Mouse (Mus musculus): ENCODE results near the gene Sox5.

Gene Sox5

DNA sequence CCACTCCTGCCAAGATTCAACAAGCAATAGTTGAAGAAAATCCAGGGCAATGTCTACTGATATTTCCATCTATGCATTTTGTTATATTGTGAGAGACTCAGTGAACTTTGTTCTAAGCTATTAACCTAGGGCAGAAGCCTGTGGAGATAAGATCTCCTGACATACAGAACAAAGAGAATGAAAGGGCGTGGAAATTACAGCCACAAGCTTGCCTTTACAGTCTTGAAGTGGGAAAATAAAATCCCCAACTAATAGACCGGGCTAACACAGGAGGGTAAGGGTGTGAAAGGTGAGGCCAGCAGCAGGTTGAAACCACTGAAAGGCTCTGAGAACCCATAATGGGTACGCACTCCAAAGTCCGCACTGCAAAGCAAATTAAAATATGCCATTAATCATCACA is 449.8 kb downstream of the Sox5 start:
- in situ Hi-C loops (cut with MboI; ENCODE audit: low pct_unique_long_range_greater_than_20kb in 1 of 2, low sequenced_read_pairs in 2 of 2, unreplicated experiment in 1 of 2) = no loop called here

DNA sequence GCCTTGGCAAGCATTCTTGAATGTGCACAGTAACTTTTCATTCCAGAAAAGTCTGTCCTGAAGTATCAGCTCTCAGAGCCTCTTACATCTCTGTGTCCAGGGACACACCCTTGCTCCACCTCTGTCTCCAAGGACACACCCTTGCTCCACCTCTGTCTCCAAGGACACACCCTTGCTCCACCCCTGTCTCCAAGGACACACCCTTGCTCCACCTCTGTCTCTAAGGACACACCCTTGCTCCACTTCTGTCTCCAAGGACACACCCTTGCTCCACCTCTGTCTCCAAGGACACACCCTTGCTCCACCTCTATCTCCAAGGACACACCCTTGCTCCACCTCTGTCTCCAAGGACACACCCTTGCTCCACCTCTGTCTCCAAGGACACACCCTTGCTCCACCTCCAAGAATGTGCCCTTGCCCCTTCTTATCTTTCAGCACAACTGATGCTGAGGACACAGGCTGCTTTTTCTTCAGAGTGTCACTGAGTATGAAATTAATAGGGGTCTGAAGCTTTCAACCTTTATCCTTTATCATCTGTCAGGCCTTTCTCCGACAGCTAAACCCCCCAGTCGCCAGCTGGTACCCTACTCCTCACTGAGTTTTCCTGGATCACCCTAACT is 452.4 kb downstream of the Sox5 start:
- in situ Hi-C loops (cut with MboI; ENCODE audit: low pct_unique_long_range_greater_than_20kb in 1 of 2, low sequenced_read_pairs in 2 of 2, unreplicated experiment in 1 of 2) = no loop called here

DNA sequence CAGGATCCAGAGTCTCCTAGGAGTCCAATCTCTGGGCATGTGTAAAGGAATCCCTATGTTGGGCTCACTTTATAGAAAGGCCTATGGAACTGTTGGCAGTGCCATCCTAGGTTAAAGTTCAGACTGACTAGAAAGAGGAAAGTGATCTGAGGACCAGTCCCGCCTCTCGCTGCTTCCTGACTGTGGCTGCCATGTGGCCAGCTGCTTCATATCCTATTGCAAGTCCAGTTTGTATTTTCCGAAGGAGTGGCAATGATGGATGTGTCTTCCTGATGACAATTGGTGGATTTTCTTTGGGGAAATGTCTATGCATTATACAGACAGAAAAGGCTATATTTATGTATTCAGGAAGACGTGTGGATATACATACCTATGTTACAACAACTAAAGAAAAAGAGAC is 453.0 kb downstream of the Sox5 start:
- in situ Hi-C loops (cut with MboI; ENCODE audit: low pct_unique_long_range_greater_than_20kb in 1 of 2, low sequenced_read_pairs in 2 of 2, unreplicated experiment in 1 of 2) = no loop called here

DNA sequence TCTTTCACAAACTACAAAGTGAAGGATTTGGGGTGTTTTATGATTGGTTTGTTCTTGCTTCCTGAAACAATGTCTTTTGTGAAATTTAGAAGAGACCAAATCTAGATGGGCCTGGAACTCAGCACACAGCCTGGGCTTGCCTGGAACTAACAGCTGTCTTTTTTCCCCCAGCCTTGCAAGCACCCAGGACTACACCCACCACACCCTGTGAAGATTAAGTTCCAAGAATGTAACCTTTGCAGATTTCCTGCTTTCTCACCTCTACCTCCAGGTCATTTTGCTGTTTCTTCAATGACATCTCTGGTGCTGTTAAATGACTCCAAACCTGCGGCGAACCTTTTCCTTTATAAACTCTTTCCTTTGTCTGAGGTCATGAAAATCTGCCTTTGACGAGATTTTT is 455.0 kb downstream of the Sox5 start:
- in situ Hi-C loops (cut with MboI; ENCODE audit: low pct_unique_long_range_greater_than_20kb in 1 of 2, low sequenced_read_pairs in 2 of 2, unreplicated experiment in 1 of 2) = no loop called here

DNA sequence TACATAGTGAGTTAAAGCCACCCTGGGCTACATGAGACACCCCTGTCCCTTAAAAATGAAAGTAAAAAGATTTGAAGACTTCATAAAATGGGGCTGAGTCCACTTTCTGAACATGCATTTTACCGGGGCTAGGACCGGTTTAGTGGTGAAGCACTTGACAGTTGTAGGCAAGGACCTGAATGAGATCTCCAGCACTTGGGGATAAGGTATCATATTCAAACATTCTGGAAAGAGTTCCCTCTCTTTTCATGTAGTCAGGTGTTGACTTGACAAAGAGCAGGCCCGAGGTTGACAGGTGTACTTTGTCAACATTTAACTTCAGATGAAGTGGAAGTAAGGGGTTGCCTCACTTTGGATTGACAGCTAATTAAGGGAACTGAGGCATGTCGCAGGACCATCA is 458.4 kb downstream of the Sox5 start:
- in situ Hi-C loops (cut with MboI; ENCODE audit: low pct_unique_long_range_greater_than_20kb in 1 of 2, low sequenced_read_pairs in 2 of 2, unreplicated experiment in 1 of 2) = no loop called here

DNA sequence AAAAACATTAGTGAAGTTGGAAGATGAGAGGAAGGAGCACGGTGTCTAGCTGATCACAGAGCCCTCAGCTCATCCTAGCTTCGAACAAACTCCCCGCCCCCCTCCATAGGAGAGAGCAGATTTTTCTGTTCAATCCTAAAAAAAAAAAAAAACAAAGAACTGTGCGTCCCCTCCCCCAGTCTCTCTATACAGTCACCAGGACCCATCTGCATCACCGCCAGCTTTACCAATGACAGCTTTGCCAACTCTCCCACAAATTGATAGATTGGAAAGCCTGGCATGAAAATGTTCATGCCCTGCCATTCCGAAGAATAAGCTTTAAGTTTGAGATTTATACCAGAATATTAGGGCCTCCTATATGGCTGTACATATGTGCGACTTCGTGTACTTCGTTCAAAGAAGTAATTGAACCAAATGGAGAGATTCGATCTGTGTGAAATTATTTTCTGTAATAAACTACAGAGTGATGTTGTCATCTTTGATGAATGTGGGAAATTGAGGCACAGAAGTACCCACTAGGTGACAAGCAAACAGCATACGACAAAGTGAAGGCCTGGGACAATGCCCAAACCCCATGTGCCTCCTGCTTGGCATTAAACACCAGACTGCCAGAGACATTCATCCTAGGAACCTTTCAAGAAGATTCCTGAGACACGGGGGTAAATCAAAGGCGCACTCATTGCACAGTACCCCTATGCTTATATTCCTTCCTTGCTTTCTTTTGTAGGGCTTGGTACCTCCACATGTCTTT is 459.3 kb downstream of the Sox5 start:
- in situ Hi-C loops (cut with MboI; ENCODE audit: low pct_unique_long_range_greater_than_20kb in 1 of 2, low sequenced_read_pairs in 2 of 2, unreplicated experiment in 1 of 2) = no loop called here

DNA sequence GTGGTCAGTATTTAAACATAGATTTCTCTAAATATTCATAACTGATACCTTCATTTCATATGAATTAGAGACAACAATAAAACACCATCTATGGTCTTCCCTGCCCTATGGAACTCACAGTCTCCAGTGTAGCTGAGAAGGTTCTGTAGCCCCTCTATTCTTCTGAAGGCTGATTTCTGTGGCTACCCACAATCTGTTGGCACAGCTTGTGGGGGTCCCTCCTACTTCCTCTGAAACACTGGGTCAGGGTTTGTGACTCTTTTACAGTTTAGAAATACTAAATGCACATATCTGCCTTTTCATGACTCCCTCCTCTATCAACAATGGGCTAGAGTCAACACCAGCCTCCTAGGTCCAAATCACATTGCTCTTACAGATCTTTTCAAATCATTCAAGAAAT is 461.4 kb downstream of the Sox5 start:
- in situ Hi-C loops (cut with MboI; ENCODE audit: low pct_unique_long_range_greater_than_20kb in 1 of 2, low sequenced_read_pairs in 2 of 2, unreplicated experiment in 1 of 2) = no loop called here

DNA sequence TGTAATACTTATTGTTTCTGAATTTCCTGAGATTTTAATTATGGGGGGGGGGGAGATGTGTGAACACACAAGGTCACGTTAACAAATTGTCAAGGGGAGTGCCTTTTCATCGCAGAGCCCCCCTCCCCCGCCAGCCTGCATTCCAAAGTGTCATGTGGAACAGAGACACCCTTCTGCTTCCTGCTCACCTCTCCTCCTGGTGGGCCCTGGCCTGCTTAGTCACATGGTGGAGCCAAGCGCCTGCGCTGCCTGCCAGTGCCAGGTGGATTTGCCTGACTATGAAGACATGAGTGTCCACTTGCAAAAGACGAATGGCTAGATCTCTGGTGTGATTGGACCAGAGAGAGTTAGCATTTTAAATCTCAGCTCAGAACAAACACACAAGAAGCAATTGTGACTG is 462.1 kb downstream of the Sox5 start:
- in situ Hi-C loops (cut with MboI; ENCODE audit: low pct_unique_long_range_greater_than_20kb in 1 of 2, low sequenced_read_pairs in 2 of 2, unreplicated experiment in 1 of 2) = no loop called here

DNA sequence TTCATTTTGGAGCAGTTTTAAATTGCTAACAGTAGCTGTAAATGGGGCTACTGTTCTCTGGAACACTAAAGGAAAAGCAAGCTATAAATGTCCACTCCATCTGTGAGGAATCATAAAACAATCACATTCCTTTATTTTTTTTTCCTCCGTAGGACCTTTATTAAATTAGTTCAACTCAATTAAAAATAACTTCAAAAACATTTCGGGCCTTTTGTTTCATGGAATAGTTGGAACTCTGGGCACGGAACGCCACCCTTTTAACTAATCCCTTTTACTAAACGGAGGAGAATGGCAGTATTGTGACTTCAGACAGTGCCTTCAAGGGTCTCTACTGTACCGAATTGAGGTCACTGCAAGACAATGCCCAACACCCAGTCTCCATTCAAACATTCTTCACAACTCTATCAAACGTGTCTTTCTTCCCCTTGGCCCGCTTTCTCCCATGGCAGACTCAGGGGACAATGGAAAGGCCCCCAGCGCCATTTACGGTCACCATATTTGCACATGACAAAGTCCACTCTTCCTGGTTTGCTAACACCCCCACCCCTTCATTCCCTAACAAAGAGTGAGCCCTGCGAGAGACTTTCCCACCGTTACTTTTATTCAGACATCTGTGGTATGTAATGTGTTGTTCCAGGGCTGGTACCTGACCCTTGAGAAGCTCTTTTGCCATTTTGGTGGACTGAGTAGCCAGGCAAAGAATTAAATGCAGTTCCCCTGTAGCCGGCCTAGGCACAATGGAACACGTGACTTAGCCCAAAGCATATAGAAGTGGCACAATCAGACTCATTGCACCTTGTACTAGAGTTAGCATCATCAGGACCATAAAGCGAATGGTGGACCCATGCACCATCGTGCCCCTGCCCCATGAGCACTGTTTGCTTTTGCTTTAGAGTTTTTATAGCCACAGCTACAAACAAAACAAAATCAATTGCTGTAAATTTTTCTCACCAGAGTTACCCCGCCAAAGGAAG is 468.7 kb downstream of the Sox5 start:
- in situ Hi-C loops (cut with MboI; ENCODE audit: low pct_unique_long_range_greater_than_20kb in 1 of 2, low sequenced_read_pairs in 2 of 2, unreplicated experiment in 1 of 2) = no loop called here

DNA sequence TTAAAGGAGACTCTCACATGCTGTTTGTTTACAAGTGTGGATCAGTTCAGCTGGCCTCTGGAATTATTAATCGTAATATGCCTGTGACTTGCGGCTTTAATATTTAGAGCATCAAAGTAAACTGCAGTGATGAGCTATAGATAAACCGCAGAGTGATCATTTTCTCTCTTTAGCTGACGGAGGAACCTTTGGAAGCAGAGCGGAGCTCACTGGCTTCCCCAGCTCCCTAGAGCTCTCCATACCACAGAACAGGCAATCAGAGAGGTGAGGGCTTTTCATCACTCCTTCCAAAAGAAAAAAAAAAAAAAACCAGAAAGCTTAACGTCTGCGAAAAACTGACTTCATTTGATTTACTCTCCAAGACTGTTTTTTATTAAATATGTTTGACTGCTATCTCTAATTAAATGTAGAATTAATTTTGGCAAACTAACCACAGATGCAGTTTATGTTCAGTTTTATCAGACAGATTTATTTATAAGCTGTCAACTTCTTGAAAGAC is 469.4 kb downstream of the Sox5 start:
- in situ Hi-C loops (cut with MboI; ENCODE audit: low pct_unique_long_range_greater_than_20kb in 1 of 2, low sequenced_read_pairs in 2 of 2, unreplicated experiment in 1 of 2) = no loop called here

DNA sequence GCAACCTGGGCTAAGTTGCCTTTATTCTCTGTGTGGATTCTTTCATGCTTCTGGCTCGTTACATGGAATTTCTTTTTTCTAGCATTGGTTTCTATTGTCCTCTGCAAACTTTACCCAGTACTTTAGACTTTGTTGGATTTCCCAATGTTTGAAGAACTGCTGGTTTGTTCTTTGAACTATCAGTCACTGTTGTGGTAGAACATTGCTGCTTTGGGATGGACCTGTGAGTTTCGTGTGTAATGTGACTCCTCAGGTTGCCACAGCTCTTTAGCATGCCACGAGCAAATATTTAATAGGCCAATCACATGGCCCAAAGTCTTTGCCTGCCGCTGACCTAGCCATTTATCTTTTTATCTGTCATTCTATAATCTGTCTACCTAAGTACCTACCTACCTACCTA is 470.0 kb downstream of the Sox5 start:
- in situ Hi-C loops (cut with MboI; ENCODE audit: low pct_unique_long_range_greater_than_20kb in 1 of 2, low sequenced_read_pairs in 2 of 2, unreplicated experiment in 1 of 2) = no loop called here

DNA sequence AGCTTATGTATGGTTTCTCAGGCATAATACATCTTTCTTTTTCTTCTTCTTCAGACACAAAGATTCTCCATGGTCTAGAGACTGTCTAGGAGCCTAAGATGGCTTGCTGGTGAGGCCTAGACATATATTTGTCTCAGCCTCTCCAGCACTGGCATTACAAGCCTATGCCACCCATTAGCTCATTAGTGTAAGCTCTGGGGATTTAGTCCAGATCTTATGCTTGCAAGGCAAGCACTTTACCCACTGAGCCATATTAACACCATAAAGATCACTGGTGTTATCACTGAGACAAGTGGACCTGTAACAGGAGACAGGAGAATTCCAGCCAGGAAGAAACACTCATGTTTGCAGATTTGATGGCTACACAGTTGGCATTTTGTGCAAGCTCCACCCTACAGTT is 472.6 kb downstream of the Sox5 start:
- in situ Hi-C loops (cut with MboI; ENCODE audit: low pct_unique_long_range_greater_than_20kb in 1 of 2, low sequenced_read_pairs in 2 of 2, unreplicated experiment in 1 of 2) = no loop called here

DNA sequence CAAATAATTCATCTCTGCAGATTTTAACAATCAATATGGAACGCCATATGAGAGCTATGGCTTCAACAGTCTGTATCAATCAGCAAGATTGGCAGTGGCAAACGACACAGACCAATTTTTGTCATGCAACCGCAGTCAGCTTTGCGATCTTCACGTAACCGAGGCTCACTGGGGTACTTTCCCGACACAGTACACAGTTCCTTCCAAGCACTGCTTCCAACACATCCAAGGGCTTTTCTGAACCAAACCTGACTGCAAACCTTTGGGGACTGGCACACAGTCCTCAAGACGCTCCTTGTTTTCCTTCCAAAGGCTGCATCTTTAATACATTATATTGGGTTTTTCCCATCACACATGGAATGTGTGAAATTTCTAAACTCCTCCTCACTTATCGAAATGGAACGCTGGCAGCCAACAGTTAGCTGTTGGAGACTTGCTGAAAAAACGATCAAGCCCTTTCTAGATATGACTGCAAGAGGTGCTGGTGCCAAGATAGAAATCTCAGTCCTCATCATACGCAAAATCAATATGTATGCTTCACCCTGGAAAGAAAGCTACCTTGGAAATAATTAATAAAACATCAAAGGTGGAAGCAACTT is 474.1 kb downstream of the Sox5 start:
- in situ Hi-C loops (cut with MboI; ENCODE audit: low pct_unique_long_range_greater_than_20kb in 1 of 2, low sequenced_read_pairs in 2 of 2, unreplicated experiment in 1 of 2) = no loop called here

DNA sequence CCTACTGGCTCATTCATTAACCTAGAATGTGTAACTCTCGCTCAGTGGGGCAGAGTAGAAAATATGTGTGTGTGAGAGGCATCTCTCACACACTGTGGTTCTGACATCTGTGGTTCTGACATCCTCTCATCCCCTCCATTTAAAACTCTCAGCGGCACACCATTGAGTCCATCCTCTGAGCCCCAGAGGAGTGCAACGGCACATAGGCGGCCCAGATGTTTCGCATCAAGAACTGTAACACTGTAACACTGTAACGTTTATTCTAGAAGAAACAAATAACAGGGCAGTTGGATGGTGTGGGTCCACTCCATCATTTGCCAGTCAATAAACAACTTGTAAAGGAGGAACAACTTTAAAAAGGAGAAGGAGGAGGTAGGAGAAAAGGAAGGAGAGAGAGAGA is 479.0 kb downstream of the Sox5 start:
- in situ Hi-C loops (cut with MboI; ENCODE audit: low pct_unique_long_range_greater_than_20kb in 1 of 2, low sequenced_read_pairs in 2 of 2, unreplicated experiment in 1 of 2) = no loop called here

DNA sequence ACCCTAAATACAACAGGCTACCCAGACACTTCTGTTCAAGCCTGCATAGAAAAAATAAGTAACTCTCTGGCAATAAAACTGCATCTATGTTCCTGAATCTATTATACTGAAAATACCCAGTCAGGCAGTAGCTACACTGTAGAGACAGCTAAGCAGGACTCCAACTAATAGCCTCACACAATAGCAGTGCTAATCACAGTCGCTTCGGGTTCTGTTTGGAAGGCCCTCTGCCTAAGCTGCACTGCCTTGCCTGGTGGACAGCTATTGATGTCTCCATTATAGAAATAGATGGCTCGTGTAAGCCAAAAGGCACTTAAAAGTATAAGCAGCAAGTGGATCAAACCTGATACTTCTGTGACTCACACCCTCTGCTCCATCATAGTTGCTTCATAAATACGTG is 480.7 kb downstream of the Sox5 start:
- in situ Hi-C loops (cut with MboI; ENCODE audit: low pct_unique_long_range_greater_than_20kb in 1 of 2, low sequenced_read_pairs in 2 of 2, unreplicated experiment in 1 of 2) = no loop called here

DNA sequence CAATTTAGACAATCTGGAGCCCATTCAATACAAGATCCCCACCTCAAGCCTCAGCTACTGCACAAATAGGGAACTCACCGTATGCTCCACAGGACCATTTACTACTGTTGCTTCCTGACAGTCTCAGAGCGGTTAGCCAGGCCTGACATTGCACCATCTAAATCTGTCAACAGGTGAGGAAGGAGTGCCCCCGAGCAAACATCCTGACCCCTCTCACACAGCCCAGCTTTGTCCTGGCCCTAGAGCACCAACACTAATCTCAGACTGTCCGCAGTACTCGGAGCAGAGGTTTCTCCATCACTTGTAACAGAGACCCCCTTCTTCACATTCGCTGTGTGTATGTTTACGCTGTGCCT is 482.3 kb downstream of the Sox5 start:
- in situ Hi-C loops (cut with MboI; ENCODE audit: low pct_unique_long_range_greater_than_20kb in 1 of 2, low sequenced_read_pairs in 2 of 2, unreplicated experiment in 1 of 2) = no loop called here

DNA sequence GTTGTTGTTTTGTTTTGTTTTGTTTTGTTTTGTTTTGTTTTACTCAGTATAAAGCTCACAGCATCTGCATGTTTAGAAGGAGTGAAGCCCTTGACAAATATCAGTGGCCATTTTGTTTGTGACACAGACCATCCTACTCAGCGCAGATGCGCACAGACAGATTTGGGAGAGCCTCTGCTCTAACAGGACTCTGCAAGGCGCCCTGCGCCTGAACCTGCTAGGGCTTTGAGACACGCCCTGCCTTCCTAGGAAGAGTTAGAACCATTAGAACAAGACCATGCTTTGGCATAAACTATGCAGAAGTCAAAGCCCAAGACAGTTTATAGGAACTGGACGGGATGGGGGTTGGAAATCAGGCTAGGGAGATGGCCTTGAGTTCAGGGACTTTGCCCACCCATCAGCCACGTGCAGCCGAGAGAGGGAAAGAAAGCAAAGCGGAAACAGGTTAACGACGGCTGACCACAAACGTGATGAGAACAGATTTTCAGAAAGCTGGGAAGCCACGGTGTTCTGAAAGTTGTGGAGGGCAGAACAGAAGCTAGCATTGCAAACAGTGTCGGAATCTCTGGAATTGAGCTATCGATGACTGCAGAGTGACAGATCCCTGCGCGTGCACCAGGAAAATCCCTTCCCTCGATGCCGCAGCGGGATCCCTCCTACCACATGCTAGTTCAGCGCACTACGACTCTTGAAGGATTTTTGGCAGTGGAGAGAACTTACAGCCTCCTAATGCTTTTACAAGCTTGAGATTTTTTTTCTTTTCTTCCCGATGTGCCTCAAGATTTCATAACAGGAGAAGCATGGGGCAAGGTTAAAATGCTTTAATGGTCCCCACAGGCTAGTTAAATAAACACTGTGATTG is 482.9 kb downstream of the Sox5 start:
- in situ Hi-C loops (cut with MboI; ENCODE audit: low pct_unique_long_range_greater_than_20kb in 1 of 2, low sequenced_read_pairs in 2 of 2, unreplicated experiment in 1 of 2) = no loop called here

DNA sequence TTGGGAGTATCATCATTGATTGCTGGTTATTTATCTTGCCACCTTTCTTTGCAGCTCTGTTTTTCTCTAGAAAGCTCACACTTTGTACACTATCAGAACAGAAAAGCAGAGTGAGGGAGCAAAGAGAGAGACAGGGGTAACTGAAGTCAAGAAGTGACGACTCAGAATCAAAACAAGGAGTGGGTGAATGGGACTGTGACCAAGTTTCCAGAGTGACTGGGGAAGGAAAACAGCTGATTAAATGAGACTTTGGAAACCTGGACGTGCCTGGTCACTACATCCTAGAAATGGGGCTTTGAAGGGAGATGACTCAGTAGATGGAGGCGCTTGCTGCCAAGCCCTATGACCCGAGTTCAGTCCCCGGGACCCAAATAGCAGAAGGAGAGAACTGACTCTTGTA is 483.9 kb downstream of the Sox5 start:
- in situ Hi-C loops (cut with MboI; ENCODE audit: low pct_unique_long_range_greater_than_20kb in 1 of 2, low sequenced_read_pairs in 2 of 2, unreplicated experiment in 1 of 2) = no loop called here
